In genomic region chr12:107291377-107291776, GRCm38 (mm10) we compare ENCODE assay signal across 20 mouse cellular contexts.
DNase-seq lines count a peak whose midpoint lies in the region; ATAC-seq and TF ChIP-seq lines count a peak whose summit lies in the region.
"Had no signal": no experiment of that assay in that cellular context is flagged by ENCODE, and none has a peak within 500 bp of the region (broad histone marks: within the 10 kb centered on the region; RNA-seq: fewer than 3 reads in every experiment).

No protein-coding gene starts in this region.

- H3K4me1 ChIP-seq in limb, embryonic 15.5 days: no peaks in the 10 kb centered on the region
- H3K4me1 ChIP-seq in limb, embryonic 10.5 days: peaks cover 9% of the 10 kb centered on the region
- no peaks in the 10 kb centered on the region for H3K4me1 ChIP-seq in embryonic facial prominence, embryonic 15.5 days
- no peaks in the 10 kb centered on the region for H3K4me1 ChIP-seq in stomach, postnatal 0 days (replicated peaks; ENCODE audit: control insufficient read depth, insufficient read depth)
- no peaks in the 10 kb centered on the region for H3K4me1 ChIP-seq in hindbrain, embryonic 11.5 days (replicated peaks; ENCODE audit: control insufficient read depth, insufficient read depth, low read length)
- H3K4me1 ChIP-seq: forebrain, embryonic 15.5 days; heart, embryonic 12.5 days; hindbrain, embryonic 15.5 days had no signal

- no peak for DNase-seq in limb, embryonic 10.5 days (ENCODE audit: low spot score)
- peak; percentile 35 for DNase-seq in Muller cell, postnatal 12 days (ENCODE audit: inconsistent ontology term)
- no peak for DNase-seq in stomach, postnatal 0 days (ENCODE audit: low spot score)
- no peak for DNase-seq in hindbrain, embryonic 11.5 days (ENCODE audit: low spot score)
- DNase-seq in retina, postnatal 1 day: no peak
- DNase-seq: adrenal gland, postnatal 10 days; B cell, adult 2 months; cerebellum, adult 11-12 months; cerebellum, adult 9-10 months; cerebellum, postnatal 25 days; gastrocnemius, postnatal 10 days had no signal

- 0 out of 2 replicates have a peak overlapping the region, but pooled peaks have one; percentile 9 for H3K27ac ChIP-seq in limb, embryonic 15.5 days
- no peak overlapping the region for H3K27ac ChIP-seq in limb, embryonic 10.5 days
- H3K27ac ChIP-seq in embryonic facial prominence, embryonic 15.5 days (replicated peaks): 0 out of 2 replicates have a peak overlapping the region, but pooled peaks have one; percentile 13
- H3K27ac ChIP-seq in stomach, postnatal 0 days (replicated peaks): peak overlapping the region; percentile 35; the same call in 1 of the 2 replicates
- H3K27ac ChIP-seq in hindbrain, embryonic 11.5 days (ENCODE audit: low read depth, low read length): no peak overlapping the region
- H3K27ac ChIP-seq: forebrain, embryonic 15.5 days; hindbrain, embryonic 10.5 days; hindbrain, embryonic 15.5 days had no signal

- WGBS in limb, embryonic 15.5 days: 60% methylated on average over 5 of the region's 5 CpGs
- WGBS in limb, embryonic 10.5 days: 87% methylated on average over 5 of the region's 5 CpGs
- 52% methylated on average over 5 of the region's 5 CpGs for WGBS in embryonic facial prominence, embryonic 15.5 days
- 54% methylated on average over 5 of the region's 5 CpGs for WGBS in stomach, postnatal 0 days
- 87% methylated on average over 5 of the region's 5 CpGs for WGBS in hindbrain, embryonic 11.5 days

- TF ChIP-seq EP300 in stomach, postnatal 0 days (optimal IDR thresholded peaks at IDR 0.05): peak; percentile 28

- no peak overlapping the region for H3K4me3 ChIP-seq in limb, embryonic 15.5 days
- no peak overlapping the region for H3K4me3 ChIP-seq in limb, embryonic 10.5 days
- no peak overlapping the region for H3K4me3 ChIP-seq in embryonic facial prominence, embryonic 15.5 days (replicated peaks)
- no peak overlapping the region for H3K4me3 ChIP-seq in stomach, postnatal 0 days (ENCODE audit: low read depth, low read length)
- H3K4me3 ChIP-seq in hindbrain, embryonic 11.5 days (ENCODE audit: low read depth, low read length): no peak overlapping the region
- H3K4me3 ChIP-seq: forebrain, embryonic 15.5 days; heart, embryonic 12.5 days; hindbrain, embryonic 10.5 days; hindbrain, embryonic 15.5 days had no signal

- no peaks in the 10 kb centered on the region for H3K36me3 ChIP-seq in limb, embryonic 15.5 days
- no peaks in the 10 kb centered on the region for H3K36me3 ChIP-seq in limb, embryonic 10.5 days
- no peaks in the 10 kb centered on the region for H3K36me3 ChIP-seq in embryonic facial prominence, embryonic 15.5 days
- H3K36me3 ChIP-seq in stomach, postnatal 0 days (ENCODE audit: control insufficient read depth, insufficient read depth, low read length): no peaks in the 10 kb centered on the region
- H3K36me3 ChIP-seq in hindbrain, embryonic 11.5 days (ENCODE audit: control insufficient read depth, insufficient read depth, low read length): no peaks in the 10 kb centered on the region
- H3K36me3 ChIP-seq: forebrain, embryonic 15.5 days; G1E; heart, embryonic 12.5 days; hindbrain, embryonic 10.5 days; hindbrain, embryonic 15.5 days had no signal

- TF ChIP-seq CTCF in stomach, postnatal 0 days (IDR thresholded peaks at IDR 0.05; ENCODE audit: low read depth): no peak

- no peak overlapping the region for H3K4me2 ChIP-seq in limb, embryonic 15.5 days
- H3K4me2 ChIP-seq in embryonic facial prominence, embryonic 15.5 days (replicated peaks): no peak overlapping the region
- no peak overlapping the region for H3K4me2 ChIP-seq in stomach, postnatal 0 days (replicated peaks; ENCODE audit: low read depth)
- H3K4me2 ChIP-seq in hindbrain, embryonic 11.5 days (replicated peaks; ENCODE audit: low read depth, low read length): no peak overlapping the region
- H3K4me2 ChIP-seq: forebrain, embryonic 15.5 days; heart, embryonic 12.5 days; hindbrain, embryonic 15.5 days had no signal

- H3K9ac ChIP-seq in limb, embryonic 15.5 days: no peak overlapping the region
- H3K9ac ChIP-seq in embryonic facial prominence, embryonic 15.5 days: no peak overlapping the region
- no peak overlapping the region for H3K9ac ChIP-seq in stomach, postnatal 0 days (ENCODE audit: low read length)
- no peak overlapping the region for H3K9ac ChIP-seq in hindbrain, embryonic 11.5 days (ENCODE audit: low read depth, low read length)
- H3K9ac ChIP-seq: forebrain, embryonic 15.5 days; heart, embryonic 12.5 days; hindbrain, embryonic 15.5 days had no signal

- H3K27me3 ChIP-seq in limb, embryonic 15.5 days: 0 out of 2 replicates have a peak, but pooled peaks cover 4% of the 10 kb centered on the region
- no peaks in the 10 kb centered on the region for H3K27me3 ChIP-seq in limb, embryonic 10.5 days (ENCODE audit: low read depth, poor library complexity, severe bottlenecking)
- no peaks in the 10 kb centered on the region for H3K27me3 ChIP-seq in embryonic facial prominence, embryonic 15.5 days
- H3K27me3 ChIP-seq in stomach, postnatal 0 days (ENCODE audit: control insufficient read depth, insufficient read depth, low read length): no peaks in the 10 kb centered on the region
- H3K27me3 ChIP-seq in hindbrain, embryonic 11.5 days (ENCODE audit: control insufficient read depth, insufficient read depth, low read length): no peaks in the 10 kb centered on the region
- H3K27me3 ChIP-seq: forebrain, embryonic 15.5 days; heart, embryonic 12.5 days; hindbrain, embryonic 15.5 days had no signal

- peak; percentile 14; the same call in 1 of the 2 replicates for ATAC-seq in limb, embryonic 15.5 days (ENCODE audit: insufficient number of reproducible peaks, low FRiP score, low TSS enrichment, low read depth)
- ATAC-seq in embryonic facial prominence, embryonic 15.5 days (ENCODE audit: insufficient number of reproducible peaks, low FRiP score, low TSS enrichment, low read depth): no peak
- ATAC-seq in stomach, postnatal 0 days (ENCODE audit: low FRiP score, low TSS enrichment): no peak
- ATAC-seq in hindbrain, embryonic 11.5 days (ENCODE audit: low FRiP score): no peak
- ATAC-seq: CD4-positive, CD25-positive, alpha-beta regulatory T cell, adult 4 months; forebrain, embryonic 15.5 days; intestine, embryonic 16.5 days had no signal

- no peaks in the 10 kb centered on the region for H3K9me3 ChIP-seq in limb, embryonic 15.5 days
- H3K9me3 ChIP-seq in limb, embryonic 10.5 days (replicated peaks): no peaks in the 10 kb centered on the region
- no peaks in the 10 kb centered on the region for H3K9me3 ChIP-seq in embryonic facial prominence, embryonic 15.5 days (replicated peaks)
- no peaks in the 10 kb centered on the region for H3K9me3 ChIP-seq in stomach, postnatal 0 days (ENCODE audit: control insufficient read depth, low read length)
- H3K9me3 ChIP-seq in hindbrain, embryonic 11.5 days (ENCODE audit: control insufficient read depth, low read length): no peaks in the 10 kb centered on the region
- H3K9me3 ChIP-seq: forebrain, embryonic 15.5 days; heart, embryonic 12.5 days; hindbrain, embryonic 10.5 days; hindbrain, embryonic 15.5 days had no signal

Comparison
In these comparisons a context has a peak if more than half of its experiments do, and no peak if none do; other contexts are left out.
1. H3K27ac ChIP-seq: peak in limb, embryonic 15.5 days (single experiment), embryonic facial prominence, embryonic 15.5 days (single experiment) and stomach, postnatal 0 days (single experiment); none in limb, embryonic 10.5 days (single experiment) and hindbrain, embryonic 11.5 days (single experiment).